Mouse (Mus musculus) MEL (cell line): ENCODE measurements around the gene Kif4. TPM values are rescaled to one million over a fixed set of nuclear protein-coding genes. Genes with fewer than 3 reads are reported as not detected.

Source experiments
- DNase-seq: peaks from one replicate; pipeline ENCODE4 v3.0.0; 2011; ENCODE audit warnings: low read depth, low spot score
- H3K27ac ChIP-seq: 2 replicates; pipeline ENCODE4 v1.5.1; 2012; ENCODE audit warnings: low read depth, mild to moderate bottlenecking, control low read depth, low read length, moderate library complexity; ENCODE audit not compliant: control insufficient read depth
- H3K27me3 ChIP-seq, 2 experiments: fragments of 150-350 bp in 1 of 2; sonication (generic) in 1 of 2; 2 replicates each; pipeline ENCODE4 v1.6.1; 2012; ENCODE audit warnings: low read length in 2 of 2, mild to moderate bottlenecking in 2 of 2, improper control_type of control experiment in 1 of 2, moderate library complexity in 1 of 2; ENCODE audit not compliant: insufficient read depth in 2 of 2, control insufficient read depth in 1 of 2
- H3K36me3 ChIP-seq, 2 experiments: 2 replicates each; pipeline ENCODE4 v1.6.1; 2012 to 2014; ENCODE audit warnings: low read length in 2 of 2, improper control_type of control experiment in 1 of 2, inconsistent platforms in 1 of 2, mild to moderate bottlenecking in 1 of 2; ENCODE audit not compliant: insufficient read depth in 2 of 2, control insufficient read depth in 1 of 2
- H3K4me1 ChIP-seq, 2 experiments: fragments of 150-350 bp in 1 of 2; sonication (generic) in 1 of 2; 2 replicates each; pipeline ENCODE4 v1.6.1; 2012; ENCODE audit warnings: low read length in 2 of 2, improper control_type of control experiment in 1 of 2, mild to moderate bottlenecking in 1 of 2; ENCODE audit not compliant: insufficient read depth in 2 of 2, control insufficient read depth in 1 of 2
- H3K4me3 ChIP-seq, 2 experiments: fragments of 150-350 bp in 1 of 2; sonication (generic) in 1 of 2; 2 replicates each; pipeline ENCODE4 v1.5.1; 2012; ENCODE audit warnings: low read depth in 2 of 2, low read length in 2 of 2, mild to moderate bottlenecking in 2 of 2, moderate library complexity in 2 of 2, control low read depth in 1 of 2, improper control_type of control experiment in 1 of 2; ENCODE audit not compliant: control insufficient read depth in 1 of 2, insufficient read depth in 1 of 2
- H3K79me2 ChIP-seq: 2 replicates; pipeline ENCODE4 v1.6.1; 2012; ENCODE audit warnings: mild to moderate bottlenecking, low read length, moderate library complexity; ENCODE audit not compliant: control insufficient read depth, poor library complexity, insufficient read depth
- H3K9ac ChIP-seq: 2 replicates; pipeline ENCODE4 v1.6.1; 2012; ENCODE audit warnings: low read depth, mild to moderate bottlenecking, control low read depth, low read length, moderate library complexity; ENCODE audit not compliant: control insufficient read depth, poor library complexity, severe bottlenecking
- H3K9me3 ChIP-seq: fragments of 150-350 bp; sonication (generic); replicated peaks from 2 replicates; pipeline ENCODE4 v1.6.1; 2012; ENCODE audit warnings: mild to moderate bottlenecking, low read length, improper control_type of control experiment, moderate library complexity; ENCODE audit not compliant: insufficient read depth
- CTCF ChIP-seq, 3 experiments: IDR thresholded peaks in 2 of 3; conservative IDR thresholded peaks in 1 of 3; 2 replicates each; pipeline ENCODE4 v1.5.1; 2011 to 2012; ENCODE audit warnings: low read length in 3 of 3, low read depth in 2 of 3, mild to moderate bottlenecking in 2 of 3, improper control_type of control experiment in 1 of 3, inconsistent platforms in 1 of 3, mixed read lengths in 1 of 3, moderate library complexity in 1 of 3; ENCODE audit not compliant: control insufficient read depth in 1 of 3, insufficient read depth in 1 of 3, poor library complexity in 1 of 3, severe bottlenecking in 1 of 3
- EP300 ChIP-seq, 2 experiments: IDR thresholded peaks; 2 replicates each; pipeline ENCODE4 v1.6.1; 2011; ENCODE audit warnings: improper control_type of control experiment in 2 of 2, low read length in 2 of 2, low read depth in 1 of 2, mild to moderate bottlenecking in 1 of 2
- HCFC1 ChIP-seq: IDR thresholded peaks from 2 replicates; pipeline ENCODE4 v1.6.1; 2012; ENCODE audit warnings: low read depth, mild to moderate bottlenecking, inconsistent platforms, low read length, improper control_type of control experiment, moderate library complexity
- JUND ChIP-seq: IDR thresholded peaks from 2 replicates; pipeline ENCODE4 v1.6.1; 2011; ENCODE audit warnings: low read depth, mild to moderate bottlenecking, improper control_type of control experiment, low read length
- MAZ ChIP-seq: IDR thresholded peaks from 2 replicates; pipeline ENCODE4 v1.6.1; 2012; ENCODE audit warnings: low read depth, mild to moderate bottlenecking, inconsistent platforms, low read length, improper control_type of control experiment
- RAD21 ChIP-seq: IDR thresholded peaks from 2 replicates; pipeline ENCODE4 v1.6.1; 2011; ENCODE audit warnings: mild to moderate bottlenecking, low read depth, low read length, improper control_type of control experiment
- SMC3 ChIP-seq: IDR thresholded peaks from 2 replicates; pipeline ENCODE4 v1.6.1; 2011; ENCODE audit warnings: low read depth, low read length, improper control_type of control experiment
- polyA plus RNA-seq, 2 experiments: library from polyadenylated mRNA; stranded (reverse) in 1 of 2; unstranded in 1 of 2; fragments of >175 nt in 1 of 2; fragments of >200 nt in 1 of 2; gene quantifications; 2 replicates each; pipeline versions ENCODE4 v1.2.1 to v1.2.4; 2012; ENCODE audit warnings: low replicate concordance in 2 of 2, low read depth in 1 of 2; ENCODE audit not compliant: insufficient read length in 2 of 2, insufficient read depth in 1 of 2, missing spikeins in 1 of 2
- total RNA-seq: library from RNA; depleted of rRNA; stranded (reverse); fragments of 300-350 nt; gene quantifications from 2 replicates; pipeline ENCODE4 v1.2.3, GENCODE M21; 2012; rRNA removed

Gene Kif4
- total and polyA plus RNA-seq, 3 experiments, result 30.2 to 153 (median 35.2) TPM

- Histone ChIP-seq H3K36me3 (no peaks in the 10 kb centered on the region), H3K9me3 (no peaks in the 10 kb centered on the region), H3K79me2 (no peaks in the 10 kb centered on the region; the same call in 1 of the 2 replicates), H3K9ac (no peak overlapping the region), H3K4me1 (no peaks in the 10 kb centered on the region; a peak in 1 of 4 replicates), H3K27ac (no peak overlapping the region), H3K27me3 (no peaks in the 10 kb centered on the region), H3K4me3 (no peak overlapping the region)
- no peak for TF ChIP-seq MAZ
- no peak for TF ChIP-seq EP300 (IDR thresholded peaks at IDR 0.05; ENCODE audit: low read depth in 1 of 2, low read length in 2 of 2)
- no peak for DNase-seq
Observed at GRCm38 (mm10) chrX:100775405-100775804, 149.9 kb downstream of the Kif4 start.

DNA sequence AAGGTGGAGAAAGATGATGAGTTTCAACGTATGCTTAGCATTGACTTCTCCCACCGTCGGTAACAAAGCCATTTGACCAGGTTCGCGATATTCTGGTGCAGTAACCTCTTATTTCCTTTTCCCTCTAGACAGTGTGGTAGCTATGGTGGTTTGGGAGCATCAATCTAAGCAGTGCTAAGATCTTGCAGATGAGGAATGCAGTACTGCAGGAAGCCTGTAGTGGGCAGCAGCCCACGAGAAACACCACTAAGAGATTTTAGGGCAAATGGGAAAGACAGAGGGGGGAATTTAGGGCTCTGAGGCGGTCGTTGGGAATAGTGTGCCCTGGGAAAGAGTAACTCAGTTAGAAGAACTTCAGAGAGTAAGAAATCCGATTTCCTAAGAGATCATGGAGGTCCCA is 151.0 kb downstream of the Kif4 start:
- H3K4me3 ChIP-seq, result no peak overlapping the region
- H3K27ac ChIP-seq, result no peak overlapping the region
- H3K9ac ChIP-seq, result no peak overlapping the region
- DNase-seq, result peak; percentile 50
- H3K79me2 ChIP-seq, result no peaks in the 10 kb centered on the region; the same call in 1 of the 2 replicates
- no peaks in the 10 kb centered on the region for H3K9me3 ChIP-seq
- no peaks in the 10 kb centered on the region; a peak in 1 of 4 replicates for H3K4me1 ChIP-seq
- H3K27me3 ChIP-seq, result no peaks in the 10 kb centered on the region
- H3K36me3 ChIP-seq, result no peaks in the 10 kb centered on the region
- TF ChIP-seq JUND, result no peak
- no peak for TF ChIP-seq HCFC1
- TF ChIP-seq SMC3, result peak; percentile 46
- TF ChIP-seq CTCF (IDR thresholded peaks at IDR 0.05 in 2 of 3, conservative IDR thresholded peaks at IDR 0.05 in 1 of 3; ENCODE audit: control insufficient read depth in 1 of 3, insufficient read depth in 1 of 3, low read depth in 2 of 3, low read length in 3 of 3, poor library complexity in 1 of 3, severe bottlenecking in 1 of 3), result peak; percentile 47 to 75 (median 60)
- peak; percentile 50 for TF ChIP-seq RAD21
- TF ChIP-seq, all 39 proteins: peak for 3

Other genes starting within 250 kb of the Kif4 start
- not detected in 2 replicates for gene Otud6a, start 196.7 kb upstream of the Kif4 start, total RNA-seq
- gene Otud6a, start 196.7 kb upstream of the Kif4 start, polyA plus RNA-seq, result not detected
- gene Awat2, start 183.0 kb upstream of the Kif4 start, total RNA-seq, result 0.65 and 0.78 TPM in 2 replicates
- under 1 TPM in 1 of 2 experiments, not detected in 1; 0.95 TPM for gene Awat2, start 183.0 kb upstream of the Kif4 start, polyA plus RNA-seq
- gene Igbp1, start 131.4 kb upstream of the Kif4 start, total RNA-seq, result 77.8 and 79.4 TPM in 2 replicates
- 10 to 100 TPM in 1 of 2 experiments, not detected in 1; 92.1 TPM for gene Igbp1, start 131.4 kb upstream of the Kif4 start, polyA plus RNA-seq
- not detected in 2 replicates for gene Dgat2l6, start 100.9 kb upstream of the Kif4 start, total RNA-seq
- gene Dgat2l6, start 100.9 kb upstream of the Kif4 start, polyA plus RNA-seq, result not detected
- not detected in 2 replicates for gene Awat1, start 53.5 kb upstream of the Kif4 start, total RNA-seq
- not detected for gene Awat1, start 53.5 kb upstream of the Kif4 start, polyA plus RNA-seq
- gene P2ry4, start 30.9 kb upstream of the Kif4 start, total RNA-seq, result not detected in 2 replicates
- not detected for gene P2ry4, start 30.9 kb upstream of the Kif4 start, polyA plus RNA-seq
- gene Arr3, start 20.2 kb upstream of the Kif4 start, total RNA-seq, result not detected in 2 replicates
- not detected for gene Arr3, start 20.2 kb upstream of the Kif4 start, polyA plus RNA-seq
- 41.3 and 41.9 TPM in 2 replicates for gene Pdzd11, start 831 bp downstream of the Kif4 start, total RNA-seq
- gene Pdzd11, start 831 bp downstream of the Kif4 start, polyA plus RNA-seq, result 10 to 100 TPM in 1 of 2 experiments, not detected in 1; 66.5 TPM
- gene Gdpd2, start 104.1 kb downstream of the Kif4 start, total RNA-seq, result not detected in 2 replicates
- not detected for gene Gdpd2, start 104.1 kb downstream of the Kif4 start, polyA plus RNA-seq
- gene Dlg3, start 142.0 kb downstream of the Kif4 start, total RNA-seq, result 2.2 and 2.4 TPM in 2 replicates
- 1 to 10 TPM in 1 of 2 experiments, not detected in 1; 2.8 TPM for gene Dlg3, start 142.0 kb downstream of the Kif4 start, polyA plus RNA-seq